Mouse (Mus musculus): ENCODE measurements around the gene Chd2.

Chd2 gene

DNA sequence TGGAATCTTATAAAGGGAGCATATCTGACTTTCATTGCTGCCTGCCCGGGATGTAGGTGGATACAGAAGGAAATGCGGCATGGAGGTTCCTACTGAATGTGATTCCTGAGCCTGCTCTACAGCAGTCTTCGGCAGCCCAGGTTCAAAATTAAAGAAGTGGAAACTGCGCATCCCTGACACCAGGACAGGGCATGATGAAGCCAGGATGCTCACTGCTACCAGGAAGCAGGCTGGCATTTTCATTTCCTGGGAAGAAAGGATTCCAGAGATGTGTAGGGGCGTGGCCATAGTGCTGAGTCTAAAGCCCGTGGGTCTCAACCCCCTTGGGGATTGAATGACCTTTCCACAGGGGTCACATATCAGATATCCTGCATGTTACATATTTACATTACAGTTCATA, 163.6 kb downstream of the Chd2 start:
- DNase-seq (ENCODE audit: low read depth, low spot score), result no peak

DNA sequence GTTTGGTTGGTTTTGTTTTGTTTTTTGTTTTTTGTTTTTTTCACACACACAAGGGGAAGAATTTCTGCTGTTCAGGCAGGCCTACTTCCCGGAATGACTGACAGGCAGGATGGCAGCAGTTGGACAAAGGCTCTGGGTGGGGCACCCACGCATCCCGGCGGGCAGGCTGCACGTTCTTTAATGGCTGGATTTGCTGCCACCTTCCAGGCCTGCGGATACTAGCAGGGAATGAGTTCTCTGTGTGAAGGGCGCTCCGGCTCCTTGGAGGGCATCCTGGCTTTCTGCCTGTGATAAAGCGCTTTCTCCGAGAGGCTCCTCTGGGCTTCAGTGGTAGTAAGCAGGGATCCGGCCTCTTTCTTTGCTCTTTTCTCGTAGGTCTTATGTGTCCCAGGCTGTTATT, 164.3 kb downstream of the Chd2 start:
- DNase-seq (ENCODE audit: low read depth, low spot score), result peak; percentile 19

Data from ES-CJ7 (cell line).